Mouse (Mus musculus) bone marrow, adult 2 months (tissue): ENCODE measurements around the gene Cyp39a1. TPM values are rescaled to one million over a fixed set of nuclear protein-coding genes. Genes with fewer than 3 reads are reported as not detected.

Experiments used
- H3K27ac ChIP-seq: fragments of 200-500 bp; 2 replicates; pipeline ENCODE4 v1.5.1; 2012; ENCODE audit warnings: low read depth, mild to moderate bottlenecking, control low read depth, inconsistent platforms, low read length; ENCODE audit not compliant: control insufficient read depth, poor library complexity, insufficient read depth
- H3K4me1 ChIP-seq: fragments of 200-500 bp; 2 replicates; pipeline ENCODE4 v1.6.1; 2011; ENCODE audit warnings: low read length; ENCODE audit not compliant: control insufficient read depth, insufficient read depth
- H3K4me3 ChIP-seq: fragments of 200-500 bp; replicated peaks from 2 replicates; pipeline ENCODE3; 2011; ENCODE audit warnings: mild to moderate bottlenecking, low read depth, low read length, control low read depth; ENCODE audit not compliant: control insufficient read depth
- CTCF ChIP-seq: fragments of 200-500 bp; IDR thresholded peaks from 2 replicates; pipeline ENCODE4 v1.5.1; 2011; ENCODE audit warnings: low read length, control low read depth; ENCODE audit not compliant: control insufficient read depth, insufficient read depth
- POLR2A ChIP-seq: fragments of 200-500 bp; IDR thresholded peaks from 2 replicates; pipeline ENCODE4 v1.6.1; 2011; ENCODE audit warnings: low read depth, mild to moderate bottlenecking, control low read depth, low read length, borderline replicate concordance; ENCODE audit not compliant: control insufficient read depth
- WGBS: fragments of 180-500 bp; shearing (Covaris S2); methylation state at CpG from one replicate; pipeline ENCODE4 v1.1.7; 2018; 5-methylcytosine and 5-hydroxymethylcytosine counted together
- polyA plus RNA-seq: library from polyadenylated mRNA; stranded (reverse); fragments of >200 nt; gene quantifications from 2 replicates; pipeline ENCODE4 v1.2.4, GENCODE M21; 2011; ENCODE audit warnings: low replicate concordance; ENCODE audit not compliant: missing spikeins, insufficient read depth, insufficient read length

Cyp39a1 gene
- polyA plus RNA-seq, 1 experiment, result 2.4 TPM

- Histone ChIP-seq H3K4me1 (no peaks in the 10 kb centered on the region), H3K4me3 (no peak overlapping the region), H3K27ac (no peak overlapping the region)
- TF ChIP-seq CTCF (no peak), POLR2A (no peak)
- 87% methylated on average over 2 of the region's 2 CpGs for WGBS
Measured at GRCm38 (mm10) chr17:43724480-43724879, 57.3 kb downstream of the Cyp39a1 start.

GRCm38 (mm10) chr17:43731327-43731726, 64.1 kb downstream of the Cyp39a1 start:
- Histone ChIP-seq H3K4me1 (no peaks in the 10 kb centered on the region), H3K4me3 (no peak overlapping the region), H3K27ac (no peak overlapping the region)
- TF ChIP-seq POLR2A (no peak), CTCF (no peak)
- 81% methylated on average over 8 of the region's 8 CpGs for WGBS

- H3K4me3 ChIP-seq, result no peak overlapping the region
- 80% methylated on average over 8 of the region's 8 CpGs for whole genome bisulfite sequencing
- H3K4me1 ChIP-seq, result no peaks in the 10 kb centered on the region
- H3K27ac ChIP-seq, result no peak overlapping the region
- TF ChIP-seq POLR2A, result no peak
- TF ChIP-seq CTCF, result no peak
Measured at GRCm38 (mm10) chr17:43731976-43732375, 64.8 kb downstream of the Cyp39a1 start.

- WGBS, result 62% methylated on average over 4 of the region's 4 CpGs
- no peaks in the 10 kb centered on the region for H3K4me1 ChIP-seq
Measured at GRCm38 (mm10) chr17:43734252-43734651, 67.0 kb downstream of the Cyp39a1 start.

GRCm38 (mm10) chr17:43743933-43744332, 76.7 kb downstream of the Cyp39a1 start:
- WGBS, result 52% methylated on average over 5 of the region's 5 CpGs
- H3K27ac ChIP-seq, result no peak overlapping the region
- no peak for TF ChIP-seq POLR2A
- no peak for TF ChIP-seq CTCF
- no peak overlapping the region for H3K4me3 ChIP-seq
- H3K4me1 ChIP-seq, result no peaks in the 10 kb centered on the region

More at GRCm38 (mm10) chr17:43734252-43734651, 67.0 kb downstream of the Cyp39a1 start:
- no peak overlapping the region for H3K4me3 ChIP-seq
- no peak overlapping the region for H3K27ac ChIP-seq
- TF ChIP-seq CTCF, result no peak
- no peak for TF ChIP-seq POLR2A

GRCm38 (mm10) chr17:43744425-43744824, 77.2 kb downstream of the Cyp39a1 start:
- Histone ChIP-seq H3K27ac (no peak overlapping the region), H3K4me1 (no peaks in the 10 kb centered on the region), H3K4me3 (no peak overlapping the region)
- TF ChIP-seq CTCF (no peak), POLR2A (no peak)
- WGBS, result 68% methylated on average over 4 of the region's 4 CpGs

- Histone ChIP-seq H3K27ac (no peak overlapping the region), H3K4me3 (no peak overlapping the region), H3K4me1 (no peaks in the 10 kb centered on the region; the same call in 1 of the 2 replicates)
- WGBS, result 57% methylated on average over 6 of the region's 6 CpGs
- no peak for TF ChIP-seq POLR2A
- no peak for TF ChIP-seq CTCF
Measured at GRCm38 (mm10) chr17:43751146-43751545, 83.9 kb downstream of the Cyp39a1 start.

- WGBS, result 74% methylated on average over 1 of the region's 1 CpGs
- Histone ChIP-seq H3K4me1 (no peaks in the 10 kb centered on the region; the same call in 1 of the 2 replicates), H3K27ac (no peak overlapping the region), H3K4me3 (no peak overlapping the region)
- TF ChIP-seq CTCF (no peak), POLR2A (no peak)
Measured at GRCm38 (mm10) chr17:43752811-43753210, 85.6 kb downstream of the Cyp39a1 start.

- Histone ChIP-seq H3K4me3 (no peak overlapping the region), H3K4me1 (no peaks in the 10 kb centered on the region; the same call in 1 of the 2 replicates), H3K27ac (no peak overlapping the region)
- TF ChIP-seq CTCF, result no peak
- TF ChIP-seq POLR2A, result no peak
- WGBS, result 74% methylated on average over 5 of the region's 5 CpGs
Measured at GRCm38 (mm10) chr17:43754687-43755086, 87.5 kb downstream of the Cyp39a1 start.
